Mouse (Mus musculus) frontal cortex, adult 2 months (tissue): Measurements from ENCODE around the gene Nuak1. TPM values are rescaled to one million over a fixed set of nuclear protein-coding genes. Genes with fewer than 3 reads are reported as not detected.
A peak's percentile ranks its signal among the peaks of the same experiment; 100 is the strongest.
"Not testable (repeated sequence)": the region's sequence is repeated elsewhere in the genome, so short reads cannot be mapped to it uniquely, and the experiment has no call there.

Experiments
- DNase-seq, 2 experiments: peaks; one replicate each; pipeline ENCODE4 v3.0.0; 2022; ENCODE audit warnings: low spot score in 1 of 2; ENCODE audit errors: extremely low spot score in 1 of 2
- polyA plus RNA-seq: library from polyadenylated mRNA; depleted of rRNA; stranded (reverse); fragments of >200 nt; gene quantifications from 2 replicates; pipeline ENCODE4 v1.2.3, GENCODE M21; 2012; rRNA removed

The Nuak1 gene
- polyA plus RNA-seq, result 23.4 and 24.2 TPM in 2 replicates

DNA sequence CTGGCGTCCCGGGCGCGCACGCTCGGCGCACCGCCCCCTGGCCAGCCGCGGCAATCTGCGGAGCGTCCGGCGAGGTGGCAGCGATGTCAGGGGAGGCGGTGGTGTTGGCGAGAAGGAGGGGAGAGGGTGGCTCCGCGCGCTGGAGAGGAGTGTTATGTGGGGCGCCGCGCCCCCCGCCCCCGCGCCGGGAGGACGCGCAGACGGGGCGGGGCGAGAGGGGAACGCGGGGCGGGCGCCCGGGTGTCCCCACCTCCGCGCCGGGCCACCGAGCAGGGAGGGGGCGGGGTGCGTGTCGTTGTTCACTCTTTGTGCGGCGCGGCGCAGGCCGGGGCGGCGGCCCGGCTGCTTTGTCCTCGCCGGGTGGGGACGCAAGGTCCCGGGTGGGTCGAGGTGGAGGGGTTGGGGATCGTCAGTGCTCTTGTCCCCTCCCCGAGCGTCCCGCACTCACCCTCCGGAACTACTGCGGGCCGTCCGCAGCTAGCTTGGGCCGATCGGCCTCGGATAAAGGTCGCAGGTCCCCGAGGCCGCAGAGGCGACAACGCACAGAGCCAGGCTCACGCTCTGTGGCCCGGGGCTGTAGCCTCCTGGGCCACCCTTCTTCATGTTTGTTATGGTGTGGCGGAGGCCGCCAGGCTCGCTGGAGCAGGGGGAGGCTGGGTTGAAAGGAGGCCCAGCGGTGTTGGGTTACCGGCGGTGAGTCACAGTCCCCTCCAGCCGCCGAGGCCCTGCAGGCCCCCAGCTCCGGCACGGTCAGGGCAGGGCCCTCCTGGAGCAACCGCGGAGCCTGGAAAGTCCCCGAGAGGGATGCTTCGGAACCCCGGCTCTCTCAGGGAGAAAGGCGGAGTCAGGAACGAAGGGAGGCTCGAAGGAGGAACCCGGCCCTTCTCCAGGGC lies at the start of gene Nuak1:
TSS of gene Nuak1 (minus strand) at position 57 of the 893 bp plus-strand sequence.
- peak; percentile 59 to 87 for DNase-seq

- no peak for DNase-seq
These were observed 49.7 kb upstream of the Nuak1 start for GRCm38 (mm10) chr10:84490115-84490514.

- DNase-seq, result peak in 1 of 2 experiments; percentile 50
These were observed 47.9 kb upstream of the Nuak1 start for GRCm38 (mm10) chr10:84488315-84488714.

- no peak for DNase-seq
These were observed 44.3 kb upstream of the Nuak1 start for GRCm38 (mm10) chr10:84484661-84485060.

GRCm38 (mm10) chr10:84483553-84483952 lies 43.2 kb upstream of the Nuak1 start:
- DNase-seq, result no peak

DNA sequence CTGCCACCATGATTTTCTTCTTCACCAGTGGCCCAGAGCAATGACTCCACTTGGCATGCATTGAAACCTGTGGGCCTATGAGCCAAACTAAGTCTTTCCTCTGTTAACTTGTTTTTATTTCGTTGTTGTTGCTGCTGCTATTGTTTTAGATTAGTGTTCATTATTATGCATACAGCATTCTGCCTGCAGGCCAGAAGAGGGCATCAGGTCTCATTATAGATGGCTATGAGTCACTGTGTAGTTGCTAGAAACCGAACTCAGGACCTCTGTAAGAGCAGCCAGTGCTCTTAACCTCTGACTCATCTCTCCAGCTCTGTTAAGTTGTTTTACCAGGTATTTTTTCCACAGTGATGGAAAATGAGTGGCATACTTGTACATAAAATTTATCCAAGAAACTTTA lies 42.7 kb upstream of the Nuak1 start:
- DNase-seq, result no peak

- DNase-seq, result not testable (repeated sequence)
These were observed 42.0 kb upstream of the Nuak1 start for GRCm38 (mm10) chr10:84482418-84482817.

DNA sequence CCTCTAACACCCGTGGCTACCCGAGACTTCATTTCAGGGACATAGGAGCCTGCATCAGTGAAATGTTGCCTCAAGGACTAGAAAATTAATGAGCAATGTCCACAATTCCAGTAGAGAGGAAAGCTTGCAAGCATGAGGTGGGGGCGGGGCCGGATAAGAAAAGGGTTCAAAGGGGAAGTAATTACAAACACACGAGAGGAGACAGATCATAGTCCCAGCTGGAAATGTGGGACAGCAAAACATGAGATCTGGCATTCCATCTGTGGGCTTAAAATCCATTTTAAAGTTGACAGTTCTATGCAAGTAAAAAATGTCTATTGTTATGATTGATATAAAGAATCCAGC lies 40.9 kb upstream of the Nuak1 start:
- DNase-seq, result no peak

GRCm38 (mm10) chr10:84480667-84481326 lies 40.4 kb upstream of the Nuak1 start:
- no peak for DNase-seq

- no peak for DNase-seq
These were observed 39.7 kb upstream of the Nuak1 start for GRCm38 (mm10) chr10:84480146-84480545.

DNA sequence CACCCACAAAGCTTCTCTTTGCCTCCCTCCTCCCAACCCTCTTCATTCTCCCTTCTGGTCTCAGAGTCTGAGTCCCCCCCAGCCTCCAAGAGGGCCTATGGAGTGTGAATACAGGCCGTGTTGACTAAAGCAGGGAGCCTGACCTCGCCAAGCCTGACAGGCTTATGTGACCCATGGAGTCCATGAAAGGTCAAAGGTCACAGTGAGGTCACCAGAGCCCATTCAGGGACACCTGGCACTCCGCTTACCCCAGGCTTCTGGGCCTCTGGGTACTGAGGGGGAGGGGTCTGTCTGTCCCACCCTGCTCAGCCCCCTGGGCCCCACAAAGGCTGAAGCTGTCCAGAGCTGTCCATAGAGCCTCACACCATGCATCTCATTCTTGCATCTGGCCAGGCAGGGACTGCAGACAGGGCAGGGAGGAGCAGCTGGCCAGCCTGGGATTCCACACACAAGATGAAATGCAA lies 37.2 kb upstream of the Nuak1 start:
- no peak for DNase-seq

- DNase-seq, result no peak
These were observed 36.7 kb upstream of the Nuak1 start for GRCm38 (mm10) chr10:84477045-84477612.

GRCm38 (mm10) chr10:84467555-84468164 lies 27.3 kb upstream of the Nuak1 start:
- DNase-seq, result no peak

DNA sequence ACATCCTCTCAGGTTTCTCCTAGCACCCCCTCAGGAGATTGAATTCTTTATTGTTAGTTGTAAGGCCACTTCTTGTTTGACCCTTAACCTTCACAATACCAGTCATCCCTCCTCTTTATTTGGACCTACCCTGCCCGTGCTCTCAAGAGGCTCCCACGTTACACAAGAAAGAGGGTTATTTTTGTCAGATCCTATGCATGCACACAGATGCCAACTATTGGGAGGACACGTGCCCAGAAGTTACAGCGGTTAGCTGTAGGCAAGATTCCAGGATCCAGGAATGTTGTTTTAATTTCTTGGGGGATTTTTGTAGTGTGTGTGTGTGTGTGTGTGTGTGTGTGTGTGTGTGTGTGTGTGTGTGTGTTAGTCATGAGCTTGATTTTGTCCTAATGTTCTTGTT lies 25.1 kb upstream of the Nuak1 start:
- no peak for DNase-seq

GRCm38 (mm10) chr10:84460420-84461101 lies 20.2 kb upstream of the Nuak1 start:
- DNase-seq, result no peak

GRCm38 (mm10) chr10:84458094-84458493 lies 17.7 kb upstream of the Nuak1 start:
- no peak for DNase-seq

DNA sequence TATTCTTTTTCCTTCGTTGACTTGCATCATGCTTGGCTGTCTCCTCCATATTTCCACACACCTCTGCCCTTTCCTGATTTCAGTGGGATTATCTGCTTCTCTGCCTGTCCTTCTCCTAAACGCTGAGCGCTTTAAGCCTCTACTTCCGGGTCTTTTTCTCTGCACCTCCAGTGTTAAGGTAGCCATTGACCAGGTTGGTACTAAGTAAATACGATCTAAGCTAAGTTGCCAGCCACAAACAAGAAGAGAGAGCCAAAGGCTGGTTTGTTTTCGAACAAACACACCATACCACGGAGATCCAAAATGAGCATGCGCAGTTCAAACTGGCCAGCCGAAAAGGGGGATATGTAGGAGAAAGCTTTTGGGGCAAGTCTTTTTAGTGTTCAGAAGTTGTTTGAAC lies 17.1 kb upstream of the Nuak1 start:
- DNase-seq, result no peak

DNA sequence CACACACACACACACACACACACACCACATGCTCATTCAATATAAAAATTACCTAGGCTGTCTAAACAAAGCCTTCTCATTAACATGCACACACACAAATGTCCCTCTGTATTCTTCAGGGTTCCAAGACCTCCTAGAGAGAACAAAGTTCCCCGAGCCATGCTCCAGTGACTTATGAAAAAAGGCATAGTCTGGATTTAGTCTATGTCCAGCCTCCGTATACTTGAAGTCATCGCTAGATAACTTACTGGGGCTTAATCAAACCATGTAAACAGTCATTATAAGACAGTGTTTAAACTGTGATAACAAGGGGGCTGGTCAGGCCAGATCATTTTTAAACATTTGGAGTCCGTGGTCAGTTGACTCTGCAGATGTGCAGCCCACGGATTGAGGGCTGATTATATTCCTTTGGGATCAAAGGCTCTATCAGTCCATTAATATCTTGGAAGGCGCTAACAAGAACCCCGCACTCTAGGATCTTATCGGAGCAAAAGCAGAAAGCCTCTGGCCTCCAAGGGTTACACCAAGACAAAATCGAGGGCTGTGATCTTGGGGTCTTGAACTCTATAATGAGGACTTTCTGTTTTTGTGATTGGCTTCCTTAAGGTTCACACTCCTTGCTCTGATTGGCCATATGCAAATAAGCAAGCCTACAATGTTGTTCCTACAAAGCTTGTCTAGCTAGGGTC lies 16.4 kb upstream of the Nuak1 start:
- no peak for DNase-seq

GRCm38 (mm10) chr10:84451883-84452282 lies 11.5 kb upstream of the Nuak1 start:
- no peak for DNase-seq

DNA sequence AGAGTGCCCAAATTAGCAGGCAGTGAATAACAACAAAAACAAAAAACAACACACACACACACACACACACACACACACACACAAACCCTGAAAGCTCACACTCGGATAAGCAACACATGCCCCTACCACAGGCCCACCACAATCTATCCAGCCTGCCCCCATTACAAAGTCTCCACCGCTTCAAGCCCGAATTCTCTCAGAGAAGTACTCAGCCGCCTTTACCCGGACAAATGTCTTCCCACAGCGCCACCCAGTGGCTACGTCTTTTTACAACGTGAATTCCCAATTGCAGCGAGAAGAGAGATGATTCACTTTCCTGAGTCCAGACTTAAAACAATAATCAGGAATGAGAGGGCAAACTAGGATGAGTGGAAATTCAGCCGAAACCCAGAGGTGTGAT lies 10.3 kb upstream of the Nuak1 start:
- peak; percentile 54 to 95 for DNase-seq
